Mouse (Mus musculus) cortical plate, adult 2 months (tissue): ENCODE data around the gene Samd4. TPM values are rescaled to one million over a fixed set of nuclear protein-coding genes. Genes with fewer than 3 reads are reported as not detected.

Experiments used
- H3K27ac ChIP-seq: fragments of 200-500 bp; 2 replicates; pipeline ENCODE4 v1.5.1; 2012; ENCODE audit warnings: low read length, control low read depth, inconsistent platforms; ENCODE audit not compliant: insufficient read depth
- H3K4me1 ChIP-seq: fragments of 200-500 bp; 2 replicates; pipeline ENCODE4 v1.6.1; 2011; ENCODE audit warnings: low read length; ENCODE audit not compliant: control insufficient read depth, insufficient read depth
- H3K4me3 ChIP-seq: fragments of 200-500 bp; 2 replicates; pipeline ENCODE4 v1.5.1; 2011; ENCODE audit warnings: mild to moderate bottlenecking, low read length, control low read depth; ENCODE audit not compliant: insufficient read depth
- CTCF ChIP-seq: fragments of 200-500 bp; IDR thresholded peaks from 2 replicates; pipeline ENCODE4 v1.5.1; 2011; ENCODE audit warnings: mild to moderate bottlenecking, control low read depth, low read length; ENCODE audit not compliant: insufficient read depth; ENCODE audit errors: extremely low read depth
- POLR2A ChIP-seq: fragments of 200-500 bp; IDR thresholded peaks from 2 replicates; pipeline ENCODE4 v1.6.1; 2011; ENCODE audit warnings: mild to moderate bottlenecking, low read length, control low read depth; ENCODE audit not compliant: insufficient read depth; ENCODE audit errors: extremely low read depth
- polyA plus RNA-seq: library from polyadenylated mRNA; depleted of rRNA; stranded (reverse); fragments of >200 nt; gene quantifications from 2 replicates; pipeline ENCODE4 v1.2.3, GENCODE M21; 2012

The Samd4 gene
- polyA plus RNA-seq, 1 experiment: 14.0 TPM

- no peak overlapping the region for H3K4me3 ChIP-seq
- no peaks in the 10 kb centered on the region; the same call in 1 of the 2 replicates for H3K4me1 ChIP-seq
- H3K27ac ChIP-seq: no peak overlapping the region
- TF ChIP-seq POLR2A (no peak), CTCF (peak; percentile 15; the same call in 1 of the 2 replicates)
Observed at GRCm38 (mm10) chr14:47074045-47074666, 191.5 kb downstream of the Samd4 start.

GRCm38 (mm10) chr14:47075010-47075677 lies 192.5 kb downstream of the Samd4 start:
- H3K4me1 ChIP-seq: no peaks in the 10 kb centered on the region; the same call in 1 of the 2 replicates
- no peak for TF ChIP-seq CTCF
- no peak for TF ChIP-seq POLR2A
- H3K27ac ChIP-seq: no peak overlapping the region
- no peak overlapping the region for H3K4me3 ChIP-seq

- no peak overlapping the region for H3K27ac ChIP-seq
- no peak for TF ChIP-seq POLR2A
- TF ChIP-seq CTCF: no peak
- H3K4me3 ChIP-seq: no peak overlapping the region
- no peaks in the 10 kb centered on the region; the same call in 1 of the 2 replicates for H3K4me1 ChIP-seq
Observed at GRCm38 (mm10) chr14:47075856-47076255, 193.2 kb downstream of the Samd4 start.

- H3K4me3 ChIP-seq: no peak overlapping the region
- no peaks in the 10 kb centered on the region; the same call in 1 of the 2 replicates for H3K4me1 ChIP-seq
- no peak overlapping the region for H3K27ac ChIP-seq
- TF ChIP-seq CTCF (no peak), POLR2A (no peak)
Observed at GRCm38 (mm10) chr14:47076956-47077575, 194.4 kb downstream of the Samd4 start.

- H3K4me3 ChIP-seq: no peak overlapping the region
- no peak overlapping the region for H3K27ac ChIP-seq
- TF ChIP-seq POLR2A (no peak), CTCF (no peak)
- no peaks in the 10 kb centered on the region; the same call in 1 of the 2 replicates for H3K4me1 ChIP-seq
Observed at GRCm38 (mm10) chr14:47077576-47077970, 194.9 kb downstream of the Samd4 start.

GRCm38 (mm10) chr14:47079911-47080310 lies 197.3 kb downstream of the Samd4 start:
- H3K4me1 ChIP-seq: no peaks in the 10 kb centered on the region; the same call in 1 of the 2 replicates

GRCm38 (mm10) chr14:47083311-47083710 lies 200.7 kb downstream of the Samd4 start:
- TF ChIP-seq CTCF (no peak), POLR2A (no peak)
- H3K4me1 ChIP-seq: no peaks in the 10 kb centered on the region
- no peak overlapping the region for H3K27ac ChIP-seq
- H3K4me3 ChIP-seq: no peak overlapping the region

More at GRCm38 (mm10) chr14:47079911-47080310, 197.3 kb downstream of the Samd4 start:
- Histone ChIP-seq H3K27ac (no peak overlapping the region), H3K4me3 (no peak overlapping the region)
- TF ChIP-seq POLR2A: no peak
- no peak for TF ChIP-seq CTCF

GRCm38 (mm10) chr14:47083838-47084237 lies 201.2 kb downstream of the Samd4 start:
- H3K4me1 ChIP-seq: no peaks in the 10 kb centered on the region
- H3K4me3 ChIP-seq: no peak overlapping the region
- TF ChIP-seq POLR2A (no peak), CTCF (no peak)
- no peak overlapping the region for H3K27ac ChIP-seq

- TF ChIP-seq CTCF (no peak), POLR2A (no peak)
- no peak overlapping the region for H3K4me3 ChIP-seq
- H3K27ac ChIP-seq: no peak overlapping the region
- no peaks in the 10 kb centered on the region for H3K4me1 ChIP-seq
Observed at GRCm38 (mm10) chr14:47084686-47085085, 202.0 kb downstream of the Samd4 start.
